Mouse (Mus musculus) megakaryocyte, adult 5-6 weeks (primary cell): ENCODE data around the gene Rer1. TPM values are rescaled to one million over a fixed set of nuclear protein-coding genes. Genes with fewer than 3 reads are reported as not detected.
"Not testable (repeated sequence)": the region's sequence is repeated elsewhere in the genome, so short reads cannot be mapped to it uniquely, and the experiment has no call there.

Source experiments
- ATAC-seq: 2 replicates; pipeline ENCODE4 v1.8.0; 2016; ENCODE audit warnings: mild to moderate bottlenecking, inconsistent platforms; ENCODE audit not compliant: poor library complexity, severe bottlenecking
- total RNA-seq, 2 experiments: library from RNA; stranded (forward) in 1 of 2; stranded (reverse) in 1 of 2; fragments of 153-499, 151-499 nt in 1 of 2; fragments of 221-1000, 200-1000 nt in 1 of 2; gene quantifications; 2 replicates each; pipeline versions ENCODE4 v1.2.3 to v1.2.4; 2015 to 2017

Gene Rer1
- total RNA-seq, 2 experiments from 2014 or later = 130 to 141 TPM

DNA sequence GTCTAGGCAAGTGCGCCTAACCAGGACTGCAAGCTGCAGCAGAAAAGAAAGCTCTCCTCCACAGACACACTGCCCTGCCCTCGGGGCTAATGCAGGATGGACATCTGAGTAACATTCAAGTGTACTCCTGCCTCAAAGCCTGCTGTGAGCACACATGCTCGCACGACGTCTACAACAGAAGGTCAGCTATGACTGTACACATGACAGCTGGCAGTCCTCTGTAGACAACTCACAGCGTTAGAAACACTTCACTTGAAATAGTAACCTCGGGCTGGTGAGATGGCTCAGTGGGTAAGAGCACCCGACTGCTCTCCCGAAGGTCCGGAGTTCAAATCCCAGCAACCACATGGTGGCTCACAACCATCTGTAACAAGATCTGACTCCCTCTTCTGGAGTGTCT, 7.4 kb downstream of the Rer1 start:
- not testable (repeated sequence) for ATAC-seq

DNA sequence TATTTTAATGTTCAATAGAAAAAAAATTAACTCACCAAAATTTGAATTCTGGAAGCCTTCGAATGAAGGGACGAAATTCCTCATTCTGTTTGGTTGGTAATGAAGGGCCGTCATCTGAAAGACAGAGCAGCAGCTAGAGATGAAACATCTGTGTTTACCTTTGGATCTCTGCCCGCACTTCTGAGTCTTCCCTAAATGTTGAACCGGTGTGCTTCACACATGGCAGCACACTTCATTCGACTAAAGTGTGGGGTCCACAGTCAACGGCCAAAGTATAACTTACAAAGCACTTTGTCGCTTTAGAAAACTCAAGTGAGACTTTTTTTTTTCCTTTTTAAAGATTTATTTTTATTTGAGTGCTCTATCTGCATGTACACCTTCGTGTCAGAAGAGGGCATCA, 9.5 kb downstream of the Rer1 start:
- no peak for ATAC-seq

DNA sequence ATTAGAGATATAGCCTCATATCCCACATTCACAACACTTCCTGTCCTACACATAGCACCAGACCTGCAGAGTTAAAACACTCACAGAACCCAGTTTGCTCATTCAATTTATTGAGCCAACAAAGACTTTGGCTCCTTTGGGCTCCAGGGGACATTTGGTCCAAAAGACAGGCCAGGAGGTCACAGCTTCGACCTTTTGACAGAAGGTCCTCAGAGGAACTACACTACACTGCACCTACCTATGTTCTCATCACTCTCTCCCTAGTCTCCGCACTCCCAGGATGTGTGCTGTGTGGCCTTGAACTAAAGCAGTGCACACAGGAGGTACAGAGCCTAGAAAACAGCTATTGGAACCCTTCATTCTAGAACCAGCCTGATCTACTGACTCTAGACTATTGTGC, 10.4 kb downstream of the Rer1 start:
- no peak for ATAC-seq

DNA sequence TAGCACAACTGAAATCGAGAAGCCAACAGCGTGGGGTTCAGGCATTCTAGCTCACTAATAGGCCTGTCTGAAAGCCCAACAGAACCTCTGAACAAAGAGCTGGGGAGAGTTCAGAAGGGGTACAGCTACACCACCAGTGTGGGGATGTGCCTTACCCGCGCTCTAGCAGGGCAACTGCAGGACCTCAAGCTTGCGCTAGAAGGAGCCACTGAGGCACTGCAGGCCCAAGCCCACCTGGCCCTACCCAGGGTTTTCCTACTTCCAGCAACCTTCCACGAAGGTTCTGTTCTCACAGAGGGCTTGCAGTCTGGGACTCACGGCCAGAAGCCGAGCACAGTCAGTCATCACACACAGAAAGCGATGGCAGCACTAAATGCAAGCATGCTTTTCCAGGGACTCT, 11.0 kb downstream of the Rer1 start:
- no peak for ATAC-seq

DNA sequence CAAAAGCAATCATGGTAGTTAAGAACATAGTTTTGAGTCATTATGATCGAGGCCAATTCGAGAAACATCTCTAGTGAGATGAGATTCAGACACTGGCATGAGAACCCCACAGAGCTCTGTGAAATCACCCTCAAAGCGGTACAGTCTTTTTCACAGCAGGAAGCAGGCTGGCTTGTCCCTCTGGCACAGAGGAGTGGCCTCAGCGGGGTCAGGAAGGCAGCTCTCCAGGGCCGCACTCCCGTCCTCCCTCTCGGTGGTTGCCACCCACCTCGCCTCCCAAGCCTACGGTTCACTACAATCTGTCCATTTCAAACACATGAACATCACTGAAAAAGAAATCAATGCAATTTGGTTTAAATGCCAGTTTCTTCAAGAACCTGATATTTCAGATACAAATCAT, 11.8 kb downstream of the Rer1 start:
- no peak for ATAC-seq

DNA sequence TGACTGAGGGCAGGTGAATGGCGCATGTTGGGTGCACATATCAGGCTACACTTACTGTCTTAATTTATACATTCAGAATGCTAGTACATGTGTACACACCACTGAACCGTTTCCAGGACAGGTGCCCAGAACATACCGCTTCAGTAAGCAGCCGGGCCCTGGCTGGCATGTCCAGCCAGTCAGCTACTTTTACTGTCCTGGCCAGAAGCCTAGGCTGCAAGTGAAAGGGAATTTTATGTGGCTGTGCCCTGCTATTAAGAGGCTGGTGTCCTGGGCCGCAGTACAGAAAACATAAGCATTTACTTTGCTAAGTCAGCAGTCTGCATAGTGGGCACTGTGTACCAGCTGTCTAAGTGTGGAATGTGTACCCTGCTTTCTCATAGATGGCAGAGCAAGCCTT, 15.3 kb downstream of the Rer1 start:
- ATAC-seq = no peak

DNA sequence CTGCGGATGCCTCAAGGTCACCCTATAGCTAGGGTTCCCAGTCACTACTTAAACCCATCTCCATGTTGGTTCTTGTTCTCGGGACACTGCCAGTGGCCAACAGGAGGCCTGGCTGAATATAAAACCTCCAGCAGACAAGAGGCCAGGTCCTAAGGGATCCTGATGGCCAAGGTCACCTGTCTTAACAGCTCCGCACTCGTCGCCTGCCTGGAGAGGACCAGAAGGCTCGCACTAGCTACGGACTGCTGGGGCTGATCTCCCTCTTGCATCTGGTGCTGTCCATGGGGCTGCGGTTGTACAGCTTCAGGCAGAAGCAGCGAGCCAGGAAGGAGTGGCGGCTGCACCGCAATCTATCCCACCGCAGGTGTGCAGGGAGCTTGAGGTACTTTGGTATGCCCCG, 16.0 kb downstream of the Rer1 start:
- no peak for ATAC-seq

DNA sequence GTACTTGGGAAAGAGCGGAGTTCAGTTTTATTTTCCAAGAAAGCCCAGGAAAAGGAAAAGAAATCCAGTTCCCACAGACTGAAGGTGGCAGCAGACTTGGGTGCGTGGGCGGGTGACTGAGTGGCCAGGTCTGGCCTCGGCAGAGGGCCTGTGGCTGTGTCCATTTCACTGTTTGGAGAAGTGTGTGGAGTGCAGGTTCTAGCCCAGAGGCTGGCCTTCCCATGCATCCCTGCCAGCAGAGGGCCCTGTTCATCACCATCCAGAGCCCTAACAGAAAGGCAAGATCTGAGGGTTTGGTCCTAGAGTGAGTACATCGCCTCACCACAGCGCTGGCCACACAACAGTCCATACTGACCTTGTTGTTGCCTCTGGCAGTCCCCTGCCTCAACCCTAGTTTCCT, 17.0 kb downstream of the Rer1 start:
- no peak for ATAC-seq

DNA sequence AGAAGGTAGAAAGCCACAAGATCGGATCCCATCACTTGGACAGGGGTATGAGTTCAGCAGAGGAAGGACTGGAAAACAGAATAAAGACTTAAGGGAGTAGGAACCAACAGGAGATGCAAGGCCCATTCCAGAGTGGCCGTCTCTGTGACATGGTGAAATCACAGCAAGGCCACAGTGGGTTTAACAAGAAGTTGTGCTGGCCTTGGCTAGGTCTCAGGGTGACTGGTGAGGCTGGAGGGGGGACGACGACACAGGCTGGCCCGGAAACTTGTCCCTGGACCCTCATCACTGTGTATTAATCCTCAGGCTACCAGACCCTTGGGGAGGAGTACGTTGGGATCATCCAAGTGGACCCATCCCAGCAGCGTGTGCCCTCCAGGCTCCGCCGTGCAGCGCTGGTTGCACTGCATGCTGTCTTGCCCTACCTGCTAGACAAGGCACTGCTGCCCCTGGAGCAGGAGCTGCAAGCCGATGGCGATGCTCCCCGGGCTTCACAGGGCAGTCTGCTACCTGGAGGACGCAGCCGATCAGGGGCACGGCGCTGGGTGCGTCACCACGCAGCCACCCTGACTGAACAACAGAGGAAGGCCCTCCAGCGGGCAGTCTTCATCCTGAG, 17.7 kb downstream of the Rer1 start:
- ATAC-seq = no peak

DNA sequence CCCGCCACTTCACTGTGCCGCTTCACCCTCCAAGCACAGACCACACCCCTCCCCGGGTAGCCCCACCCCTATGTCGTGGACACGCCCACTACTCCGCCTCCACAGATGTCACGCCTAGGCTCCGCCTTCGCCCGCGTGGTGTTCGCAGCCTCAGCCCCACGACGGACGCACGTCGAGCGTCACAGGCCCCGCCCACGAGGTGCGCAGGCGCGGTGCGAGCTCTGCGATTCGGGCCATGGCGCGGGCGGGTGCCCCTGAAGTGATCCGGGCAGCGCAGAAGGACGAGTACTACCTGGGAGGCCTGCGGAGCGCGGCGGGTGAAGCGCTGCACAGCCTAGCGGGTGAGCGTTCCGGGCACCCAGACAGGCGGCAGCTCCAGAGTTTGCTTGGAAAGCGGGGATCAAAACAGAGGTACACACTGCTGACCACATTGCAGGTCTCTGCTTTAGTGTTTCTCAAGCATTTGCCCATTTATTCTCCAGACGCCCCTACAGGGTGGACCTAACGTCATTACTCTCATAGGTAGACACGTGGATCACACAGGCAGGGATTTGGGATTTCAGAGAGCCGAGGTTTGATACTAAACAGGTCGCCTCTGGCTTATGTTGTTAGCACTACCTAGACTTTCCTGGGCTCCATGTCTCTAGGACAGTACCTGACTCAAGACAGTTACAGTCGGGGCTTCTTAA, 19.2 kb downstream of the Rer1 start, which contains the start of gene Pex10:
Pex10 (plus strand) TSS at position 183 of the 689 bp plus-strand sequence.
- ATAC-seq = peak; percentile 91

DNA sequence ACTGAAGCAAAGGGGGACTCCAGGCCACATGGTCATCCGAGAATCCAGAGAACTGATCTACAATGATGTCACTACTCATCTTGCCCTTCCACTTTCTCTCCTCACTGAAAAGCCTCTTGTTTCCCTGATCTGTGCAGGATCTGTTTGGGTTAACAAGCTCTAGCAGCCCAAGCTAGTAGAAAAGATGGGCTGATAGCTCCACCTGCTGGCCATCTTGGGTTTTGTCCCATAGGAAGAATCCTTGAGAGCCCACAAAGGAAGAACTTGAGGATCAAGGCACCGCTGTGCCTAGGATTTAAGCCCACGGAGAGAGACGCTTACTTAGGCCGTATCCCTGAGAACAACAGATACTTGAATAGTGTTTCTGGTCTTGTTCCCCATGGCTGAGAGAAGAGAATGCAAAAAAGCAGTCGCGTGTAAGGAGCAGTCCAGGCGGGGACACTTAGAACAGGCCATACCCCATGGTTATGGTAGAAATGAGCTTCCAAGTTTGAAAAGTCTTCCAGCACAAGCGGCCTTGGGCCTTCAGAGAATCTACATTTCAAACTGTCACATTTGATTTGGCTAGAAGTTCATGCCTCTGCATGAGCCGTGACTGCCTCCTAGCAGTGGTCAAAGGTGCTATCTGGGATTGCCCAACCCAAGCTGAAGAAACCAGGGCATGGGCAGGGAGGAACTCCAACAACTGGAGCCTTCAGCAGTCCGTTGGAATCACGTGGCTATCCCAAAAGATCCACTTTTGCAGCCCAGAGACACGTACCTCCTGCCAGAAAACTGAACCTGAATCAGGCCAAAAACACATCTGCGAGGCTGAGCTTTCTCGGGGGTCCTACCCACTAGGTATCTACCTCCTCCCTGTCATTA, 20.0 kb downstream of the Rer1 start:
- peak; percentile 60 for ATAC-seq

DNA sequence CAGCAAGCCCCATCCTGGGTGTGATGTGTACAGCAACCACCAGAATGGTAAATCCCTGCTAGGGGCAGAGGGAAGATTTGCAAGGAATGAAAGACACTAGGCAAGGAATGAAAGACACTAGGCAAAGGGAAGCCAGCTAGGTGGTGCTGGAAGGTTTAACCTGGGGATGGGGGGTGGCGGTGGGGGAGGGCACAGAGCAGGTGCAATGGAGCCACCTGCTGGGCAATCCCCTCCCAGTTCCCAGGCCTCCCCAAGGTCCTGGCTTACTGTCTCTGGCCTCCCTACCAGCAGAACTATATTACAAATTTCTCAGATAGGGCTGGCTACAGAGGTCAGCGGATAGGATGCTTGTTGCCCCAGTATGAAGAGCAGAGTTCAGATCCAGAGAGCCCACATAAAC, 21.7 kb downstream of the Rer1 start:
- no peak for ATAC-seq

DNA sequence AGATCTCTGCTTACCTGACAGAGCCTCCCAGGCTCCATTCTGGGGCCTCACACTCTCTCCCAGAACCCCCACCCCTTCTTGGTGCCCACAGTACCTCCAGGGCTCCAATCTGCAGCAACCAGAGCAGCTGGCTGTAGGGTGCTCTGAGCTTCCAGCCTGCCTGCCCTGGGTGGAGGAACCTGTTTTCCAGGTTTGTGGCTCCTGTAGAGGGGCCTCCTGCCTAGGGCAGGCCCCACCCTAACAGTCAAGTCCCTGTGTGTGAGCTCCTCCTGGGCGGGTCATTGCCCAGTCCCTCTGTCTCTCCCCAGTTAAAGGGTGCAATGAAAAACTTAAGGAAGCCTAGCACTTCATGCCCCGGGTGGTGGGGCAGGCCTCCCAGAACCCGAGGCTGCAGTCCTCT, 22.3 kb downstream of the Rer1 start:
- ATAC-seq = no peak

DNA sequence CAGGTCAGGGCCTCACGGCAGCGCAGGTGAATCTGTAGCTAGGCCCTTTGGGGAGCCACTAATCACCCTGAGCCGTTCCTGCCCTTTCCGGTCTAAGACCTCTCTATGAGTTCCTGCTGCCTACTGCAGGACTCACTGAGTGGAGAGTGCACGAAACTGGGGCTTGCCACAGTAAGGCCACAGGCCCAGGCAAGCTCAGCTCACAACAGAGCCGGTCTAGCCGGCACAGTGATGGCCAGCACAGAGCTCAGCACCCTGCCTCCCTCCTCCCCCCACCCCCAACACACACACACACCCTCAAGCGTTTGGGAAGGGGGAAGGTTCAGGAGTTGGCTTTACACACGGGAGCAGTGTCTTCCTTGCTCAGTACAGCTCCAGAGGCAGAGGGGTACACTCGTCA, 27.9 kb downstream of the Rer1 start:
- ATAC-seq = no peak

DNA sequence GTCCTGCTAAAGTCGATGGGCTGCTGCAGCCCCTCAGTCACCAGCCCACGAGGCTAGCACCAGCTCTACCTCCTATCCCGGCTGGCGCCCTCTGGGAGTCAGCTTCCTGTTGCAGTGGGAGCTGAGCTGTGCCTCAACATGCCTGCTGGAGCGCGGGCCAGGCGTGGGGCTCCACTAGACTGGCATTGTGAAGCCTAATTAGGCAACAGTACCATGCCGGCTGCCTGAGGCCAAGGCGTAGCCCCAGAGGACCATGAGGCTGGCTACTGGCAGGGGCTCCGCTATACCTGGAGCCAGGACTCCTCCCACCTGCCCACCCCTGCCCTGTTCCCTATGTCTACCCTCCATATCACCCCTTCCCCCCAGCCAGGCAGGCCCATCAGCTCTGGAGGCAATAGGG, 29.5 kb downstream of the Rer1 start, which contains the start of gene Plch2:
Plch2 (minus strand) TSS at position 61 of the 400 bp plus-strand sequence.
- ATAC-seq = no peak

DNA sequence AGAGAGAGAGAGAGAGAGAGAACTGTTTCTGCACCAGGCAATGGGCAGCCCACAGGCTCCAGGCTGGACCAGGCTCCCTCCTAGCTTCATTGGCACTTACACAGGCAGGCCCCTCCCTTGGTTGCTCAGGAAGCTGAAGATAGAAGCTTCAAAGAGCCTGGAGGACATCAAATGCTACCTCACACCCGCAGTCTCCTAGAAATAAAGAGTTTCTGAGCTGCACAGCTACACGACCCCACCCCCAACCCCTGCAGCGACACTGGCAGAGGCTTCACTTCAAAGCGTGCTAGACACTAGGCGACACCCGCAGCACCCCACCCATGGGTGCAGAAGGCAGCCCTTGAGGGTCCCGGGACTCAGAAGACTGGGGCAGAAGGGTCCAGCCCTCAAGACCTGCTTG, 36.1 kb downstream of the Rer1 start:
- no peak for ATAC-seq

DNA sequence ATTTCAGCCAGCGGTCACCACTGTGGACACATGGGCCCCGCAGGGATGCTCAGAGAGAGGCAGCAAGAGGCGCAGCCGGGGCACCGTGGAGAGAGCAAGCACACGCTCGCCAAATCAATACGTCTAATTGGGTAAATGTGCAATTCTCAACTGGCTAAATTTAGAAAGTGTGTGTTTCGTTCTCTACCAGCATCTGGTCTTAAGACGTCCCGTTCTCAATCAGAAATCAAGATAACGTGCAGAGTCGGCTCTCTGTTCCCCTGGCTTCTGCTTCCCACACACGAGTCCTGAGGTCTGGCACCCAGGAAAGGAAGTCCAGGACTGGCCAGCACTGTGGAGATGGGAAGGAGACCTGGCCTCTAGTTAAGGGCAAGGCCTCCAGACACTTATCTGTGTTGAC, 39.5 kb downstream of the Rer1 start:
- no peak for ATAC-seq

DNA sequence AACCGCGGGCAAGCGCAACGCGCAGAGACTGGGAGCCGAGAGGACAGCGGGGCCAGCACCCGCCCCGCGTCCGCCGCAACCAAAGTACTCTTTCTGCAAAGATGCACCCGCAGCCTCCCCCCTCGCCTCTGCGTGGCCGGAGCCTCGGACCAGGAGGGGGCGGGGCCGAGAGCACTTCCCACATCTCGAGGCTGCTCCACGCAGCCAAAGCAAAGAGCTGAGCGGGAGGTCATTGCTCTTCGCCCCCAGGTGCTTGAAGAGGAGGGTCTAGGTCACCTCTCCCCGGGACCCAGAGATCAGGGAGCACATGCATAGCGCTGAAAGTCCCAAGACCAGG, 42.9 kb downstream of the Rer1 start:
- ATAC-seq = no peak

DNA sequence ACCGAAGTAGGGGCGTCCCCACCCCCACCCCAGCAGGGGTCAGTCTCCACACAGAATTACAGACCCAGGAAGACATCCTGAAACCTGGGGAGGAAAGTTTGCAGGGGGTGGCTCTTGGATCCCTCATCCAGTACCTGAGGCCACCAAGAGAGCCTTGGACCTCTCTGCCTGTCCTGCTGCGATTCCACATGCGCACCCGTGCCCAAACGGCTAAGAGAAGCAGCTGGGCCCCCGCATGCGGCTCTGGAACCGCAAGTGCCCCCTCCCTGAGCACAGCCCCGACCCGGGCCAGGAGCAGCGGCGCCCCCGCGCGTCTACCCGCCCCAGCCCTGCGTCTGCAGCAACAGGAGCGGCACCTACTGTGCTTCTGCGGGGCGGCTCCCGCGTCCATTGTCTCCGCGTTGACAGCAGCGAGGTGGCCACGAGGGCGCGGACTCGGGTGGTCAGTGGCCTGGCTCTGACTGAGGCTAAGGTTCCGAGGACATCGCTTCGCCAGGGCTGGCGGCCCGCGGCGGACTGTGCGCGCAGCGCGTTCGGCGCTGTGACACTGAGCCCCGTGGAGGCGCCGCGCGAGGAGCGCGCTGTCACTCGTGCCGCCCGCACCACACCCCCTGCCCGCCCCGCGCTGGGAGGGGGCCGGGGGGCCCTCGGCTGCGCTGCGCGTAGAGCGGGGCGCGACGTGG, 43.4 kb downstream of the Rer1 start:
- ATAC-seq = no peak

DNA sequence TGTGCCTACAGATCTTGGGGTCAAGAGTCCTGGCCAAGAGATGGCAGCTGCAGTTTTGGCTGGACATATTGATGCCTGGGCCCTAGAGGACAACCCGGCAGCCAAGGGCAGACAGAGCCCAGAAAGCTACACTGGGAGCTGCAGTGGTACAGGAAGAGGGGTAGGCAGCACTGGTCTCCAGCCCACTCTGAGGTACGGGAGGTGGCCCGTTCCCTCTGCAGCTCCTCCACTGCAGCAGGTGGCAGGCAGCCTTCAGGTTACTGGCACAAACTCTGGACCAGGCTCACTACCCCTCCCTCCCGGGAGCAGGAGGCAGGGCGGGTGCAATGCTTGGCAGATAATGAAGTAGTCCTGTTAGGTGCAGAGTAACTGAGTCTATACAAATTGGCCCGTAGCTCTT, 45.5 kb downstream of the Rer1 start:
- no peak for ATAC-seq

DNA sequence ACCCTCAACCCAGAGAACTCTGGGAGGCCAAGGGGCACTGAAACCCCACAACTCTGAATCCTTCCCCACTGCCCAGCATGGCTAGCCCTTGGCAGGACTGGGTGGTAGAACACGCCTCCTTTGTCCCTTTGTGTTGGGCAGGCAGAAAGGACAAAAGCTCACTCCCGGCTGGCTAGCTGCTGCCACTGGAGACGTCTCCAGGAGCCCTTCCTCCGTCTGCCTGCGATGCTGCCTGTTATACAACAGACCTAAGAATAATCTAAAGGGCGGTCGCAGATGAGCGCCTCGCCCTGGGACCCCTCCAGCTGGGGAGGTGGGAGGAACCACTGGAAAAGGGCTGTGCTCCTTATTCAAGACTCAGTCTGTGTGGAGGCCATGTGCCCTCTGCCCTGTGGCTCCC, 46.0 kb downstream of the Rer1 start:
- no peak for ATAC-seq
